Mouse (Mus musculus) heart, postnatal 0 days (tissue): ENCODE measurements around the gene Armh3. TPM values are rescaled to one million over a fixed set of nuclear protein-coding genes. Genes with fewer than 3 reads are reported as not detected.

Source experiments
- ATAC-seq: fragments of 200-750 bp; cut with Nextera tagmentation; 2 replicates; pipeline ENCODE4 v1.8.0; 2017; ENCODE audit warnings: low read depth, moderate number of reproducible peaks, moderate library complexity; ENCODE audit not compliant: insufficient read depth
- DNase-seq: peaks from one replicate; pipeline ENCODE4 v3.0.0-alpha.2; 2016; ENCODE audit warnings: low spot score
- H3K27ac ChIP-seq: fragments of 300-500 bp; sonication (generic); 2 replicates; pipeline ENCODE4 v1.5.1; 2014; ENCODE audit warnings: low read depth, mild to moderate bottlenecking
- H3K27me3 ChIP-seq: fragments of 300-500 bp; sonication (generic); 2 replicates; pipeline ENCODE4 v1.6.1; 2014; ENCODE audit warnings: low read length, mixed read lengths; ENCODE audit not compliant: control insufficient read depth, insufficient read depth
- H3K36me3 ChIP-seq: fragments of 300-500 bp; sonication (generic); replicated peaks from 2 replicates; pipeline ENCODE4 v1.6.1; 2014; ENCODE audit warnings: low read length, mixed read lengths; ENCODE audit not compliant: control insufficient read depth, insufficient read depth
- H3K4me1 ChIP-seq: fragments of 300-500 bp; sonication (generic); 2 replicates; pipeline ENCODE4 v1.6.1; 2014; ENCODE audit warnings: antibody characterized with exemption; ENCODE audit not compliant: control insufficient read depth, insufficient read depth
- H3K4me2 ChIP-seq: fragments of 300-500 bp; sonication (generic); 2 replicates; pipeline ENCODE4 v1.6.1; 2014; ENCODE audit warnings: low read depth, mild to moderate bottlenecking, low read length, moderate library complexity
- H3K4me3 ChIP-seq: fragments of 300-500 bp; sonication (generic); 2 replicates; pipeline ENCODE4 v1.5.1; 2014; ENCODE audit warnings: low read depth, low read length
- H3K9ac ChIP-seq: fragments of 300-500 bp; sonication (generic); replicated peaks from 2 replicates; pipeline ENCODE4 v1.6.1; 2014; ENCODE audit warnings: low read depth, low read length, mixed read lengths
- H3K9me3 ChIP-seq: fragments of 300-500 bp; sonication (generic); replicated peaks from 2 replicates; pipeline ENCODE4 v1.6.1; 2016; ENCODE audit warnings: low read length; ENCODE audit not compliant: control insufficient read depth
- CTCF ChIP-seq: IDR thresholded peaks from 2 replicates; pipeline ENCODE4 v1.5.1; 2016; ENCODE audit warnings: antibody characterized with exemption, control low read depth, low read depth
- EP300 ChIP-seq: IDR thresholded peaks from 2 replicates; pipeline ENCODE4 v1.6.1; 2016; ENCODE audit warnings: antibody characterized with exemption, low read depth
- WGBS: fragments of 180-500 bp; shearing (Covaris S2); extraction: QIAGEN DNeasy Blood & Tissue Kit; methylation state at CpG from one replicate; pipeline ENCODE4 v1.1.7; 2014; 5-methylcytosine and 5-hydroxymethylcytosine counted together
- polyA plus RNA-seq: library from polyadenylated mRNA; unstranded; fragments of >200 nt; fragmentation: Nextera tagmentation; extraction: Ambion mirVana; gene quantifications from 2 replicates; pipeline ENCODE4 v1.2.1, GENCODE M21; 2015
- total RNA-seq: library from RNA; depleted of rRNA; stranded (reverse); fragments of >200 nt; gene quantifications from 2 replicates; pipeline ENCODE4 v1.2.3, GENCODE M21; 2014; ENCODE audit warnings: low replicate concordance

Armh3 gene
- total and polyA plus RNA-seq, 2 experiments from 2014 or later: 11.1 to 11.4 TPM

GRCm38 (mm10) chr19:45821832-45822231 lies 176.5 kb downstream of the Armh3 start:
- Histone ChIP-seq H3K9me3 (no peaks in the 10 kb centered on the region), H3K27me3 (no peaks in the 10 kb centered on the region), H3K27ac (no peak overlapping the region), H3K4me3 (no peak overlapping the region), H3K4me2 (no peak overlapping the region), H3K36me3 (0 out of 2 replicates have a peak, but pooled peaks cover 6% of the 10 kb centered on the region), H3K4me1 (peaks cover 39% of the 10 kb centered on the region), H3K9ac (no peak overlapping the region)
- ATAC-seq: no peak
- TF ChIP-seq EP300: no peak
- no peak for TF ChIP-seq CTCF
- DNase-seq: no peak
- WGBS: 57% methylated on average over 5 of the region's 5 CpGs

- TF ChIP-seq EP300 (no peak), CTCF (no peak)
- no peak overlapping the region for H3K4me3 ChIP-seq
- DNase-seq: no peak
- no peak overlapping the region for H3K9ac ChIP-seq
- no peak overlapping the region for H3K27ac ChIP-seq
- ATAC-seq: no peak
- H3K36me3 ChIP-seq: 0 out of 2 replicates have a peak, but pooled peaks cover 6% of the 10 kb centered on the region
- WGBS: 75% methylated on average over 11 of the region's 11 CpGs
- no peaks in the 10 kb centered on the region for H3K9me3 ChIP-seq
- H3K27me3 ChIP-seq: no peaks in the 10 kb centered on the region
- no peak overlapping the region for H3K4me2 ChIP-seq
- peaks cover 19% of the 10 kb centered on the region for H3K4me1 ChIP-seq
Measured at GRCm38 (mm10) chr19:45817816-45818490, 180.3 kb downstream of the Armh3 start.

GRCm38 (mm10) chr19:45816727-45817126 lies 181.6 kb downstream of the Armh3 start:
- no peak overlapping the region; the same call in 1 of the 2 replicates for H3K27ac ChIP-seq
- WGBS: 48% methylated on average over 8 of the region's 8 CpGs
- ATAC-seq: no peak
- no peak for DNase-seq
- 0 out of 2 replicates have a peak, but pooled peaks cover 6% of the 10 kb centered on the region for H3K36me3 ChIP-seq
- H3K27me3 ChIP-seq: no peaks in the 10 kb centered on the region
- H3K9me3 ChIP-seq: no peaks in the 10 kb centered on the region
- peaks cover 21% of the 10 kb centered on the region for H3K4me1 ChIP-seq
- peak overlapping the region; percentile 59; the same call in 1 of the 2 replicates for H3K4me3 ChIP-seq
- H3K9ac ChIP-seq: no peak overlapping the region
- no peak for TF ChIP-seq EP300
- TF ChIP-seq CTCF: no peak
- peak overlapping the region; percentile 79 for H3K4me2 ChIP-seq

- ATAC-seq (peak; percentile 72), DNase-seq (peak; percentile 40)
- peaks cover 15% of the 10 kb centered on the region for H3K4me1 ChIP-seq
- peak within 1 kb of the TSS; percentile 59 for H3K4me3 ChIP-seq
- peak within 1 kb of the TSS; percentile 79 for H3K4me2 ChIP-seq
- WGBS: under 1% methylated on average over 27 of the region's 29 CpGs
- peak within 1 kb of the TSS; percentile 57 for H3K27ac ChIP-seq
- H3K9me3 ChIP-seq: no peaks in the 10 kb centered on the region
- TF ChIP-seq EP300 (no peak), CTCF (peak; percentile 23; the same call in 1 of the 2 replicates)
- peak within 1 kb of the TSS; percentile 60 for H3K9ac ChIP-seq
- H3K27me3 ChIP-seq: no peaks in the 10 kb centered on the region
- 0 out of 2 replicates have a peak, but pooled peaks cover 6% of the 10 kb centered on the region for H3K36me3 ChIP-seq
Measured at GRCm38 (mm10) chr19:45815831-45816405, 182.4 kb downstream of the Armh3 start, which contains the start of gene Kcnip2. TSS of gene Kcnip2 (minus strand) at chr19:45816061.

- Histone ChIP-seq H3K27ac (no peak overlapping the region; the same call in 1 of the 2 replicates), H3K9ac (no peak overlapping the region; the same call in 1 of the 2 replicates), H3K9me3 (no peaks in the 10 kb centered on the region), H3K4me3 (peak overlapping the region; percentile 59), H3K27me3 (no peaks in the 10 kb centered on the region), H3K36me3 (0 out of 2 replicates have a peak, but pooled peaks cover 6% of the 10 kb centered on the region), H3K4me1 (peaks cover 15% of the 10 kb centered on the region), H3K4me2 (peak overlapping the region; percentile 79)
- ATAC-seq: no peak
- TF ChIP-seq CTCF (no peak), EP300 (no peak)
- DNase-seq: no peak
- 64% methylated on average over 10 of the region's 10 CpGs for WGBS
Measured at GRCm38 (mm10) chr19:45815170-45815569, 183.1 kb downstream of the Armh3 start.
